Mouse (Mus musculus) hindbrain, embryonic 15.5 days (tissue): ENCODE measurements around the gene Sergef. TPM values are rescaled to one million over a fixed set of nuclear protein-coding genes. Genes with fewer than 3 reads are reported as not detected.

Experiments
- ATAC-seq: fragments of 200-750 bp; cut with Nextera tagmentation; 2 replicates; pipeline ENCODE4 v1.8.0; 2017; ENCODE audit warnings: low read depth, moderate number of reproducible peaks, moderate TSS enrichment; ENCODE audit not compliant: low FRiP score
- H3K27ac ChIP-seq: fragments of 300-500 bp; sonication (generic); replicated peaks from 2 replicates; pipeline ENCODE4 v1.5.1; 2015; ENCODE audit warnings: mild to moderate bottlenecking, inconsistent platforms
- H3K27me3 ChIP-seq: fragments of 300-500 bp; sonication (generic); 2 replicates; pipeline ENCODE4 v1.6.1; 2015; ENCODE audit warnings: control low read depth, inconsistent platforms
- H3K36me3 ChIP-seq: fragments of 300-500 bp; sonication (generic); 2 replicates; pipeline ENCODE4 v1.6.1; 2015; ENCODE audit warnings: control low read depth, inconsistent platforms
- H3K4me1 ChIP-seq: fragments of 300-500 bp; sonication (generic); replicated peaks from 2 replicates; pipeline ENCODE4 v1.6.1; 2015; ENCODE audit warnings: control low read depth, inconsistent platforms
- H3K4me2 ChIP-seq: fragments of 300-500 bp; sonication (generic); 2 replicates; pipeline ENCODE4 v1.6.1; 2015; ENCODE audit warnings: moderate library complexity, mild to moderate bottlenecking, inconsistent platforms
- H3K4me3 ChIP-seq: fragments of 300-500 bp; sonication (generic); 2 replicates; pipeline ENCODE4 v1.5.1; 2015; ENCODE audit warnings: mild to moderate bottlenecking, inconsistent platforms
- H3K9ac ChIP-seq: fragments of 300-500 bp; sonication (generic); 2 replicates; pipeline ENCODE4 v1.6.1; 2015; ENCODE audit warnings: inconsistent platforms
- H3K9me3 ChIP-seq: fragments of 300-500 bp; sonication (generic); 2 replicates; pipeline ENCODE4 v1.6.1; 2016; ENCODE audit warnings: control low read depth, inconsistent platforms
- WGBS: fragments of 180-500 bp; shearing (Covaris S2); methylation state at CpG from one replicate; pipeline ENCODE4 v1.1.7; 2015; 5-methylcytosine and 5-hydroxymethylcytosine counted together
- polyA plus RNA-seq: library from polyadenylated mRNA; unstranded; fragments of >200 nt; fragmentation: Nextera tagmentation; extraction: Ambion mirVana; gene quantifications from 2 replicates; pipeline ENCODE4 v1.2.1, GENCODE M21; 2015

Sergef gene
- polyA plus RNA-seq, 1 experiment from 2014 or later, result 42.1 TPM

GRCm38 (mm10) chr7:46551935-46552752, 87.5 kb downstream of the Sergef start:
- Histone ChIP-seq H3K27ac (peak overlapping the region; percentile 26; the same call in 1 of the 2 replicates), H3K4me3 (no peak overlapping the region), H3K4me1 (peaks cover 49% of the 10 kb centered on the region), H3K9ac (no peak overlapping the region), H3K9me3 (no peaks in the 10 kb centered on the region), H3K36me3 (no peaks in the 10 kb centered on the region), H3K27me3 (no peaks in the 10 kb centered on the region), H3K4me2 (no peak overlapping the region)
- peak; percentile 27; the same call in 1 of the 2 replicates for ATAC-seq
- WGBS, result 48% methylated on average over 20 of the region's 20 CpGs

DNA sequence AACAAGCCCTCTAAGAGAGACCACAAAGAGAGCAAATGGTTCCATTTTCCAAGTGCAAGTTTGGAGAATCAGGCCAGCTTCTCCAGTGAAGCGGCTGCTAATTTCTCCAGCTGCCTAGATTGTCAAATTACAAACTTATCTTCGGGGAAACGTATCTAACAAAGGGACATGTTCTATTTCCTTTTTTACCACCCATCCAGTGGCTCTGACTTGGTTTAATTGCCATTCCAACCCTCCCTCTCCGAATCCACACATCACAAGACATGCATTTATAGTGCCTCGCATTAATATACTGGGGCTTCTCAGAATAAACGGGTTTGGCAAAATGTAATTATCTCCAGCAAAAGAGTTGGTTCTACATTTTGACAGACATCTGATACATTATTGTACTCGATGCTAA, 88.4 kb downstream of the Sergef start:
- Histone ChIP-seq H3K4me1 (peaks cover 40% of the 10 kb centered on the region), H3K36me3 (no peaks in the 10 kb centered on the region), H3K27ac (peak overlapping the region; percentile 2; the same call in 1 of the 2 replicates), H3K9ac (no peak overlapping the region), H3K27me3 (no peaks in the 10 kb centered on the region), H3K9me3 (no peaks in the 10 kb centered on the region), H3K4me3 (no peak overlapping the region), H3K4me2 (no peak overlapping the region)
- WGBS, result 60% methylated on average over 7 of the region's 7 CpGs
- no peak for ATAC-seq

- WGBS, result 86% methylated on average over 3 of the region's 3 CpGs
- H3K9ac ChIP-seq, result no peak overlapping the region
- no peaks in the 10 kb centered on the region for H3K9me3 ChIP-seq
- no peak overlapping the region for H3K4me3 ChIP-seq
- no peaks in the 10 kb centered on the region for H3K36me3 ChIP-seq
- H3K27me3 ChIP-seq, result no peaks in the 10 kb centered on the region
- no peak overlapping the region for H3K4me2 ChIP-seq
- no peak for ATAC-seq
- no peak overlapping the region for H3K27ac ChIP-seq
- peaks cover 20% of the 10 kb centered on the region for H3K4me1 ChIP-seq
Measured at GRCm38 (mm10) chr7:46548124-46548523, 91.5 kb downstream of the Sergef start.

GRCm38 (mm10) chr7:46547642-46548041, 92.0 kb downstream of the Sergef start:
- Histone ChIP-seq H3K4me2 (no peak overlapping the region), H3K4me1 (peaks cover 17% of the 10 kb centered on the region; the same call in 1 of the 2 replicates), H3K36me3 (no peaks in the 10 kb centered on the region), H3K9me3 (no peaks in the 10 kb centered on the region), H3K27ac (no peak overlapping the region), H3K4me3 (no peak overlapping the region), H3K27me3 (no peaks in the 10 kb centered on the region), H3K9ac (no peak overlapping the region)
- ATAC-seq, result no peak
- 93% methylated on average over 3 of the region's 3 CpGs for WGBS

DNA sequence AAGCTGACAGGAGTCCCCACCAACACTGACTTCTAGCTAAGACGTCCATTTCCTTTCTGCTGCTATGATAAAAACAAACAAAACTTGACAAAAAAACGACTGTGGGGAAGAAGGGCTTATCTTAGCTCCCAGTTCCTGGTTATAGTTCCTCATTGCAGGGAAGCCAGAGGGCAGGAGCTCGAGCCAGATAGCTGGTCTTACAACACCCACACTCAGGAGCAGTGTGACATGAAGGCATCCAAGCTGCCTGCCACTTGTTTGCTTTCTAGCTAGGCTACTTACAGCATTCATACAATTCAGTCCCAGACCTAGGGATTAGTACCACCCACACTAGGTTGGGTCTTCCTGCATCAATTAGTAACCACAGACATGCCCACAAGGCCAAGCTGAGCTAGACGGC, 93.1 kb downstream of the Sergef start:
- peaks cover 7% of the 10 kb centered on the region; the same call in 1 of the 2 replicates for H3K4me1 ChIP-seq
- no peaks in the 10 kb centered on the region for H3K36me3 ChIP-seq
- H3K4me3 ChIP-seq, result no peak overlapping the region
- no peak overlapping the region for H3K9ac ChIP-seq
- no peaks in the 10 kb centered on the region for H3K9me3 ChIP-seq
- no peak overlapping the region for H3K27ac ChIP-seq
- H3K4me2 ChIP-seq, result no peak overlapping the region
- WGBS, result 62% methylated on average over 4 of the region's 4 CpGs
- no peak for ATAC-seq
- H3K27me3 ChIP-seq, result no peaks in the 10 kb centered on the region

GRCm38 (mm10) chr7:46544195-46544641, 95.4 kb downstream of the Sergef start:
- H3K27ac ChIP-seq, result 0 out of 2 replicates have a peak overlapping the region, but pooled peaks have one; percentile 11
- no peak overlapping the region for H3K4me3 ChIP-seq
- H3K4me2 ChIP-seq, result no peak overlapping the region
- H3K9ac ChIP-seq, result no peak overlapping the region
- no peaks in the 10 kb centered on the region for H3K27me3 ChIP-seq
- peaks cover 6% of the 10 kb centered on the region; the same call in 1 of the 2 replicates for H3K4me1 ChIP-seq
- H3K9me3 ChIP-seq, result no peaks in the 10 kb centered on the region
- H3K36me3 ChIP-seq, result no peaks in the 10 kb centered on the region
- ATAC-seq, result peak; percentile 65
- 55% methylated on average over 12 of the region's 12 CpGs for WGBS

DNA sequence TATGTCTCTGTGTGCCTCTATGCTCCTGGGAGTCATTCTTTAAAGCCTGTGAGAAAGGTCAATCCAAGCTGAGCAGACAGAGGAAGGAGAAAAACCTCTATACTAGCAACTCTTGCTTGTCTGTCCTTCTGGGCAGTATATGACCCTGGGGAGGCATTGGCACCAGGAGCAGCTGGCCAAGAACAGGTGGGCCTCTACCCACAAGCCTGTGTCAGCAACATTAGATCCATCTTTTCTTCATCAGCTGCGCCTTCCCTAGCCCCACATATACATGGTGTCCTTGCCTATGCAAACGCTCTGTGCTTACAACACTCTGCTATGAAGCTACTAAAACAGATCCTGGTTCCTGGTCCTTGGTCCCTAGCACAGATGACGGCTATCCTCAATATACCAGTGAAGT, 97.5 kb downstream of the Sergef start:
- H3K9ac ChIP-seq, result no peak overlapping the region
- H3K27me3 ChIP-seq, result no peaks in the 10 kb centered on the region
- no peak for ATAC-seq
- H3K9me3 ChIP-seq, result no peaks in the 10 kb centered on the region
- peaks cover 6% of the 10 kb centered on the region; the same call in 1 of the 2 replicates for H3K4me1 ChIP-seq
- no peak overlapping the region for H3K4me3 ChIP-seq
- no peaks in the 10 kb centered on the region for H3K36me3 ChIP-seq
- no peak overlapping the region for H3K27ac ChIP-seq
- WGBS, result 94% methylated on average over 3 of the region's 3 CpGs
- H3K4me2 ChIP-seq, result no peak overlapping the region

GRCm38 (mm10) chr7:46540616-46541015, 99.0 kb downstream of the Sergef start:
- no peak overlapping the region for H3K4me2 ChIP-seq
- no peaks in the 10 kb centered on the region for H3K9me3 ChIP-seq
- ATAC-seq, result no peak
- peaks cover 16% of the 10 kb centered on the region for H3K4me1 ChIP-seq
- H3K36me3 ChIP-seq, result no peaks in the 10 kb centered on the region
- 75% methylated on average over 1 of the region's 1 CpGs for WGBS
- H3K9ac ChIP-seq, result no peak overlapping the region
- H3K27me3 ChIP-seq, result no peaks in the 10 kb centered on the region
- H3K4me3 ChIP-seq, result no peak overlapping the region
- H3K27ac ChIP-seq, result no peak overlapping the region

DNA sequence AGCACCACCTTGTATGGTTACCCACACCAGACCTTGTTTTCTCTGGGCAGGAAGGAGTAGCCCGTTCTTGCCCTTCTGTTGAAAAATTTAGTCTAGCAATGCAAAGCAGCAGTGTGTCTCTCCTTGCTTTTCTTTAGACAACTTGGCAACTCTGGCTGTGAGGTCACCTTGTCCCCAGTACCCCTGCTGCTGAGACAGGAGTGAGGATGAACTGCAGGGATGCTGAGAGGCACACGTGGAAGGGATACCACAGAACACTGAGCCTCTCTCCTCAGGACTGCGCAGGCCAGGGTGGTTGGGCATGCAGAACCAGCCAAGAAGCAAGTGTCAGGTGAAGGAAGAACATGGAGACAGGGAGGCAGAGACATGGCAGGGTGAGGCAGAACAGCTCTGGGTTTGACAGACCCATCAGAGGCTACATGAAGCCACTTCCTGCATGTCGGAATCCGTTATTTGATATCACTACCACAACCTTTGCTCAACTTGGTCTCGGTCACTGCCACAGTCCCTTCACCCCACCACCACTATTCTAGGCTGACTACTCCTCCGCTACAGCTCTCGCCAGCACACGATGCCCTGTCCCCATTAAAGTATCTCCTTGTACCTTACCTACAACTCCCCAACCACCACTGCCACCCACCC, 103.0 kb downstream of the Sergef start:
- no peak overlapping the region for H3K9ac ChIP-seq
- no peaks in the 10 kb centered on the region for H3K27me3 ChIP-seq
- H3K9me3 ChIP-seq, result no peaks in the 10 kb centered on the region
- WGBS, result 90% methylated on average over 9 of the region's 9 CpGs
- peaks cover 37% of the 10 kb centered on the region for H3K4me1 ChIP-seq
- H3K4me2 ChIP-seq, result no peak overlapping the region
- H3K36me3 ChIP-seq, result no peaks in the 10 kb centered on the region
- ATAC-seq, result no peak
- no peak overlapping the region for H3K4me3 ChIP-seq
- H3K27ac ChIP-seq, result 0 out of 2 replicates have a peak overlapping the region, but pooled peaks have one; percentile 10

GRCm38 (mm10) chr7:46535429-46535799, 104.2 kb downstream of the Sergef start:
- Histone ChIP-seq H3K4me2 (peak overlapping the region; percentile 21), H3K4me3 (no peak overlapping the region), H3K9ac (no peak overlapping the region), H3K9me3 (no peaks in the 10 kb centered on the region), H3K4me1 (peaks cover 41% of the 10 kb centered on the region), H3K27ac (peak overlapping the region; percentile 78), H3K27me3 (no peaks in the 10 kb centered on the region), H3K36me3 (no peaks in the 10 kb centered on the region)
- WGBS, result 9% methylated on average over 10 of the region's 10 CpGs
- peak; percentile 91 for ATAC-seq

DNA sequence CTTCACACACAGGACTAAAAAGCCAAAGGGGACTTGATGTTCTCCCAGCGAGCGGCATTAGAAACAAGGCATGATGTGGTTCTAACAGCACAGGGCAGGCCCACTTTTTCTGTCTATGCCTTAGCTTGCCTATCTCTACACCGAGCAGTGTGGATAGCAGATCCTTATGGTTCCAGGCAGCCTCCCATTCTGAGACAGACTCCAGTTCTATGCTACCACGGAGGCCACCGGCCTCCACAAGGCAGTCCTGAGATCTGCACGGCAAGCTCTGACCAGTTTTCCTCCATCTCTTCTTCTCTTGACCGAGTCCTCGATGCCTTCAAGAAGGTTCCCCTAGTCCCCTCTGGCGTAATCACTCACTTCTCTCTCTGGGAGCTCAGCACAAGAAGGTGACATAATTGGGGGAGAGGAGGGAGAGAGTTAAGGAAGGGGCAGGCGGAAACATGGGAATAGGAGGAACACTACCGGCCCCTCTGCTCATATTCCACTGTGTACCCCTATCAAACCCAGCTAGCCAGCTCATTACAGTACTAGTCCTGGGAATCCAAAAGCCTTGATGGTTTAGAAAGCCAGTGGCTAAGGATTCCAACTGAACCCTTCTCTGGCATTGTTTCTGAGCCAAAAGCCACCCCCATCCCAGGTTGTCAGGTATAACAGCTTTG, 104.7 kb downstream of the Sergef start:
- H3K4me3 ChIP-seq, result no peak overlapping the region
- peaks cover 46% of the 10 kb centered on the region for H3K4me1 ChIP-seq
- no peaks in the 10 kb centered on the region for H3K27me3 ChIP-seq
- peak; percentile 48; the same call in 1 of the 2 replicates for ATAC-seq
- H3K4me2 ChIP-seq, result peak overlapping the region; percentile 21; the same call in 1 of the 2 replicates
- H3K27ac ChIP-seq, result peak overlapping the region; percentile 78
- H3K9me3 ChIP-seq, result no peaks in the 10 kb centered on the region
- 82% methylated on average over 11 of the region's 11 CpGs for WGBS
- H3K9ac ChIP-seq, result no peak overlapping the region
- no peaks in the 10 kb centered on the region for H3K36me3 ChIP-seq

DNA sequence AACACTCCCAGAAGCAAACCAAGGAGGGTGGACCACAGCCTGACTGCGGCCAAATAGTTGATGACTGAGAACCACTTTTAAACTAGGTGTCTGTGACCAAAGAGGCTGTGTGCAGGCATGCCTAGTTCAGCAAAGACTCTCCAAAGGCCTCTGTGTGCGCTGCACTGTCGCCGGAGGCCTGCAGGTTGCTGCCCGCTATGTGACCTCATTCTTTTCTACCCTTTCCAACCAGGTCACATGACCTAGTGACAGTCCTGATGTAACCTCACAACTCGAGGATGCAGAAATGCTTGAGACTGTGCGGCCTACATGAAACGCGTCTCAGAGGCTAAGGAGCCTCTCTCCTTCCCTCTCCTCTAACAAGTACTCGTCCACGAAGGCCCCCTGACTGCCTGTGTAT, 106.1 kb downstream of the Sergef start:
- no peaks in the 10 kb centered on the region for H3K27me3 ChIP-seq
- no peaks in the 10 kb centered on the region for H3K9me3 ChIP-seq
- H3K4me1 ChIP-seq, result peaks cover 51% of the 10 kb centered on the region
- H3K4me2 ChIP-seq, result no peak overlapping the region
- WGBS, result 76% methylated on average over 11 of the region's 11 CpGs
- no peaks in the 10 kb centered on the region for H3K36me3 ChIP-seq
- no peak overlapping the region for H3K9ac ChIP-seq
- H3K4me3 ChIP-seq, result no peak overlapping the region
- peak overlapping the region; percentile 3; the same call in 1 of the 2 replicates for H3K27ac ChIP-seq
- ATAC-seq, result no peak
